ENCODE assay signal across 18 mouse cellular contexts in genomic region chr2:128083844-128084243, GRCm38 (mm10).
"Had no signal": no experiment of that assay in that cellular context is flagged by ENCODE, and none has a peak within 500 bp of the region (broad histone marks: within the 10 kb centered on the region; RNA-seq: fewer than 3 reads in every experiment).

No protein-coding gene starts in this region.

- H3K4me1 ChIP-seq: intestine, embryonic 15.5 days; midbrain, embryonic 12.5 days; neural tube, embryonic 12.5 days had no signal

- H3K9ac ChIP-seq: intestine, embryonic 15.5 days; liver, embryonic 13.5 days; midbrain, embryonic 12.5 days; midbrain, embryonic 15.5 days; neural tube, embryonic 12.5 days; neural tube, embryonic 15.5 days; stomach, embryonic 15.5 days had no signal

- H3K27ac ChIP-seq: intestine, embryonic 15.5 days; layer of hippocampus, adult 2 months; liver, embryonic 13.5 days; midbrain, embryonic 12.5 days; midbrain, embryonic 15.5 days; neural tube, embryonic 12.5 days; neural tube, embryonic 15.5 days; stomach, embryonic 15.5 days had no signal

- DNase-seq: kidney, adult 11 months; kidney, postnatal 10 days; layer of hippocampus, adult 9-11 months; lung, adult 2 months; lung, postnatal 14 days; lung, postnatal 4 days; right cerebral cortex, adult 18-20 months; right cerebral cortex, postnatal 14 days; right cerebral cortex, postnatal 4 days; thymus, postnatal 25 days had no signal

- H3K36me3 ChIP-seq: intestine, embryonic 15.5 days; liver, embryonic 13.5 days; midbrain, embryonic 12.5 days; midbrain, embryonic 15.5 days; neural tube, embryonic 12.5 days; neural tube, embryonic 15.5 days; stomach, embryonic 15.5 days had no signal

- H3K9me3 ChIP-seq: intestine, embryonic 15.5 days; liver, embryonic 13.5 days; midbrain, embryonic 12.5 days; midbrain, embryonic 15.5 days; neural tube, embryonic 12.5 days; neural tube, embryonic 15.5 days; stomach, embryonic 15.5 days had no signal

- H3K4me3 ChIP-seq: intestine, embryonic 15.5 days; layer of hippocampus, adult 2 months; liver, embryonic 13.5 days; midbrain, embryonic 12.5 days; midbrain, embryonic 15.5 days; neural tube, embryonic 12.5 days; neural tube, embryonic 15.5 days; stomach, embryonic 15.5 days had no signal

- H3K27me3 ChIP-seq: intestine, embryonic 15.5 days; midbrain, embryonic 12.5 days; midbrain, embryonic 15.5 days; neural tube, embryonic 12.5 days; neural tube, embryonic 15.5 days; stomach, embryonic 15.5 days had no signal

- H3K4me2 ChIP-seq: intestine, embryonic 15.5 days; liver, embryonic 13.5 days; midbrain, embryonic 12.5 days; midbrain, embryonic 15.5 days; neural tube, embryonic 12.5 days; neural tube, embryonic 15.5 days; stomach, embryonic 15.5 days had no signal

- ATAC-seq: intestine, embryonic 15.5 days; midbrain, embryonic 15.5 days had no signal
